Mouse (Mus musculus): ENCODE results near the gene Rln1.

The Rln1 gene

DNA sequence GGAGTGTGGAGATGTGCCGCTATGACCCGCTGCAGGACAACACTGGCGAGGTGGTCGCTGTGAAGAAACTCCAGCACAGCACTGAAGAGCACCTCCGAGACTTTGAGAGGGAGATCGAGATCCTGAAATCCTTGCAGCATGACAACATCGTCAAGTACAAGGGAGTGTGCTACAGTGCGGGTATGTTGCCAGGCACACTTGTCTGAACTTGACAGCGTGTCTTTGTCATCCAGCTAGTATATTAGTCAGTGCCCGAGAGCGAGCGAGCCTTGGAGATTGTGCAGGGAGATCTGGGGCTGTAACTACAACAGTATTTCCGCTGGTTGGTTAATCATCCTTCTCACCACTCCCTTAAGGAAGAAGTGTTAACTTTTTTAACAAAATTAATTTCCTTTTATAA lies 33.6 kb downstream of the Rln1 start:
- in situ Hi-C loops (cut with MboI, MseI) = no loop called here

DNA sequence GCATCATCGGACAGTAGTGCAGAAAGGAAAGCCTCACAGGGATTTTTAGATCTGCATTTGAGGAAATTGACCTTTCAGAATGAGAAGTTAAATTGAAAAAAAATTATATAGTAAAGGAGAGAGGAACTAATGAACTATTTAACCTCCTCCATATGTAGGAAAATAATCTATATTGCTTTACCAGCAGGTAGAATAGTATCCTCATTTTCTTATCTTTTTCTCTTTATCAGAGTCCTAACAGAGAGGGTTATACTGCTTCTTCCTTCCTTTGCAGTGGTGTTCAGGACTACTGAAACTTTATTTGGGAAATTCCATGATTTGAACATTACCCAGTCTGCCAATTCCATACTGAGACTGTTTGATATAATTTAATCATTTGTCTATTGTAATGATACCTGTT lies 37.1 kb downstream of the Rln1 start:
- in situ Hi-C loops (cut with MboI, MseI) = loop anchor here (25.0 kb wide), 1 partner anchor 1885 kb away; no protein-coding TSS in a partner anchor

DNA sequence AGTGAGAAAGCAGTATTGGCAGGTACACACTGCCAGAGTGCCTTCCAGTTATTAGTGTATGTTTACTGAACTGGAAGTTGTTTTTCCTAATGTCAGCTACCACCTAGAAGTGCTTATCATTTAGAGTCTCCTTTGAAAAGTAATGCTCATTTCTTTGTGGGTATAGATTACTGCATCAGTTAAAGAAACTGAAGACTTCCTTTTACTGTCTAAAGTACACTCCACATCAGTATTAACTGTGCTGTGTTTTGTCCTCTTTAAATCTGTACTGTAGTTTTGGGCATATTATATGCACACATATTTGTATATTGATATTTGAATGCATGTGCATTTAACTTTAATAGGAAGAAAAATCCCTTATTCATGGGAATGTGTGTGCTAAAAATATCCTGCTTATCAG lies 38.3 kb downstream of the Rln1 start:
- in situ Hi-C loops (cut with MboI, MseI) = loop anchor here (25.0 kb wide), 1 partner anchor 1884 kb away; no protein-coding TSS in a partner anchor

DNA sequence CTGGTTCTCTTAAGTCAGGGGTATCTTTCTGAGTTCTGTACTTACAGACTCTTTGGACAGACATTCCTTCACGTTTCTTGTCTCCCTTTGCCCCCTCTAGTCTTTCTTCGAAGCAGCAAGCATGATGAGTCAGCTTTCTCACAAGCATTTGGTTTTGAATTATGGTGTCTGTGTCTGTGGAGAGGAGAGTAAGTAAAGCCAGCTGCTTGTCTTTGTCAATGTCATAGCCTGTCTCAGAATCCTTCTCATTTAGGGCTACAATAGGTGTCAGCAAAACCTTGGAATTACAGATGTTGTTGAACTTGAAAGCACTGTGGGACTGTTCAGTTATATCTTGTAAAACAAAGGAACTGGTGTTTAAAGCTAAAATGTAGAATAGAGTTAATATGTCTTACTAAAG lies 39.7 kb downstream of the Rln1 start:
- in situ Hi-C loops (cut with MboI, MseI) = loop anchor here (25.0 kb wide), 1 partner anchor 1882 kb away; no protein-coding TSS in a partner anchor

DNA sequence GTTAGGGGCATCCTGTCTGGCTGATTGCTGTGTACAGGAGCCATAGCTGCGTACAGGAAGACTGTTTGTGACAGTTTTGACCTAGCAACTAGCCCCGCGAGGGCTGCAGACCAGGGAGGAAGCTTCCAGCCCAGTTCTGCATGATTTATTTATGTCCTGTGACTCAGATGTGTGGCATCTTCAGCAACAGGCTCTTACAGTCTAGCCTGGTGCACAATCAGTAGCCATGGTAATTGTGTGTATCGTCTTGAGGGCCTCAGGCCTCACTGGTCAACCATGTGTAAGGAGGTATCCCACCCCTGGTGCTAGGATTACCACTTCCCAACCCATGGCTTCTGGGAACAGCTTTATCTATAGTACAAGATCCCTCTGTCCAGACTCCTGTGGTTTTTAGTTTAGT lies 41.9 kb downstream of the Rln1 start:
- in situ Hi-C loops (cut with MboI, MseI) = loop anchor here (25.0 kb wide), 1 partner anchor 1880 kb away; no protein-coding TSS in a partner anchor

DNA sequence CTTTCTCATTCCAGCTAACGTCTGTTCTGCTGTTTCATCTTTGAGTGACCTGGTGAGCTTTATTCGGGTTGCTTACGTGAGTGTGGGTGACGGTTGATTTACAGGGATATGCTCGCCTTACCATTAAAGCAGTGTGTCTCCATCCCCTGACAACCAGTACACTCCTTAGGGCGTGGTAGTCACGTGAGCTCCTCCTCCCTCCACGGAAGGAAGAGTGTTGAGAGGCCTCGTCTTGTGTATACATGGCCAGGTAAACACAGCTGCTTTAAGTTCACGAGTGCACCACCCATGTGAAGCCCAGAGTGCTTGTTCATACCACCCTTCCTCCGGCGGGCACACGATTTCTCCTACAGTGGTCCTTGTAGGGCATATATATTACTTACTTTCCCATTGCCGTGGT lies 42.9 kb downstream of the Rln1 start:
- in situ Hi-C loops (cut with MboI, MseI) = loop anchor here (25.0 kb wide), 1 partner anchor 1879 kb away; no protein-coding TSS in a partner anchor

DNA sequence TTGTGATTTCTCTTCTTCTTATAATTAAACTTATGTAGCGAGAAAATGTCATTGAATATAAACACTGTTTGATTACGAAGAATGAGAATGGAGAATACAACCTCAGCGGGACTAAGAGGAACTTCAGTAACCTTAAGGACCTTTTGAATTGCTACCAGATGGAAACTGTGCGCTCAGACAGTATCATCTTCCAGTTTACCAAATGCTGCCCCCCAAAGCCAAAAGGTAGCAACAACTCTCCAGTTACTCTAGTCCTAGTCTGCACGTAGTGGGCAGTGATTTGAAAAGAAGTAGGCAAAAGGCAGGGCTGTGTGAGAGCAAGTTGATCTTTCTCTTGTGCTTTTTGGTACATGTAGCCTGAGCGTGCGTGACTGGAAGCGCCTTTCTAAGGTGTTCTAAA lies 46.6 kb downstream of the Rln1 start:
- in situ Hi-C loops (cut with MboI, MseI) = loop anchor here (25.0 kb wide), 1 partner anchor 1876 kb away; no protein-coding TSS in a partner anchor

DNA sequence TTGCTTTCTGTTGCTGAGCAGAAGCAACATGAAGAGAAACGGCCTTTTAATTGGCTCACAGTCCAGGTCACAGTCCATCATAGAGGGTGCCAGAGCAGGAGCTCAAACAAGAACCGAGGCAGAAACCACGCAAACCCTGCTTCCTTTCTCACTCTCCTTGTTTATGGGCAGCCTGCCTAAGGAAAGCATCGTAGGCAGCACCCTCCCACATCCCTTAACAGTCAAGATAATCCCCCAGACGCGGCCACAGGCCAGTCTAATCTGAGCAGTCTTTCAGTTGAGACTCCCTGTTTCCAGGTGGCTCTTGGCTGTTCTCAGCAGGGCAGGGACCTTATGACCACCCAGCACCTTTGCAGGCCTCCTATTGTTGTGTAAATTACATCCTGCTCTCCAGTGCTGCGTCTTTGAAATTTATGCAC lies 49.0 kb downstream of the Rln1 start:
- in situ Hi-C loops (cut with MboI, MseI) = loop anchor here (25.0 kb wide), 1 partner anchor 1873 kb away; no protein-coding TSS in a partner anchor

Data from T-helper 2 cell (primary cell).